Mouse (Mus musculus) MN1 (cell line): Measurements from ENCODE around the gene Tmem248.

Experiments used
- DNase-seq: peaks from one replicate; pipeline ENCODE4 v3.0.0-alpha.2; 2016; ENCODE audit warnings: low spot score

Gene Tmem248

DNA sequence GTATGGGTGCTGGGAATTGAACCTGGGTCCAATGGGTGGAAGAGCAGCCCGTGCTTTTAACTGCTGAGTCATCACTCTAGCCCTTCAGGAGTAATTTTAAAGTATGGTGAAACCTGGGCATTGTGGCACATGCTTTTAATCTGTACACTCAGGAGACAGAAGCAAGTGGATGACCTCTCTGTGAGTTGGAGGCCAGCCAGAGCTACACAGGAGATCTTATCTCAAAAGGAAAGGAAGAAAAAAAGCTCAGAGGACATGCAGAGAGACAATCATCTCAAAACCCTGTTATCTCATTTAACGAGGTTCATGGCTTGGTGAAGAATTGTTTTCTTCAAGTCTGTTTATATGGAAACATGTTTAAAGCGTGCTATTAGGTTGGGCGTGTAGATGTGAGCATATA is 12.9 kb upstream of the Tmem248 start:
- DNase-seq: peak; percentile 78

DNA sequence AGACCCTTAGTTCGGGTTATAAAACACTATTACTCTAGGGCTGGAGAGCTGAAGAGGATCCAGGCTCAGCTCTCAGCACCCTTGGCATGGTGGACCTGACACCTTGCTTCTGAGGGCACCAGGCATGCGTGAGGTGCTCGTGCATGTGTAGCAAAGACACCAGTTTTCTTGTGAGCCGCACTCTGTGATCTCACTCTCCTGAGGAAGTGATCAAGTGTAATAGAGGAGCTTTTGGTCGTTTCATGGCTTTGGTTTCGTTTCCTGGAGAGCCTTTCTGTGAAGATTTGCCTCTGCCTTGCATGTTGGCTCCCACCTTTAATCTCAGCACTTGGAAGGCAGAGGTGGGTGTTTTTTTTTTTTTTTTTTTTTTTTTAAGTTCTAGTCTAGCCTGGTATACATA is 12.3 kb upstream of the Tmem248 start:
- peak; percentile 20 for DNase-seq

DNA sequence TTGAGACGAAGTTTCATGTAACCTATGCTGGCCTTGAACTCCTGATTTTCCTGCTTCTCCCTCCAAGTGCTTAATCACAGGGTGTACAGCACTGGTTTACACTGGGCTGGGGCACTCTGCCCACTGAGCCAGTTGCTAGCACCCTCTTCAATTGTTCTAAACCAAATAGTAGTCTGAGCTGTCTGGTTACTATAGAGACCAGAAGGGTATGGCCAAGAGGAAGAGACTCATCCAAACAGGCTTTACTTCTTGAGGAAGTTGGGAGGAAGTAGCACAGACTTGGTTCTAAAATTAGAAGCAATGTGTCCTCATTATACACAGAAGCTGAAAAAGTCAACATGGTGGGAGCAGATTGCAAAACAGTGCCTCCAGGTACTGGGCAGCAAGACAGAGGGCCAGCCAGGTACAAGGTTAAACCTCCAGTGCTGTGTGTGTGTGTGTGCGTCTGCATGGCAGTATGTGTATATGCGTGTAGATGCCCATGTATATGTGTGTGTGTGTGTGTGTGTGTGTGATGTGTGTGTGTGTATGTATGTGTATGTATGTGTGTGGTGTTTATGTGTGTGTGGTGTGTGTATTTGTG is 11.3 kb upstream of the Tmem248 start:
- no peak for DNase-seq

DNA sequence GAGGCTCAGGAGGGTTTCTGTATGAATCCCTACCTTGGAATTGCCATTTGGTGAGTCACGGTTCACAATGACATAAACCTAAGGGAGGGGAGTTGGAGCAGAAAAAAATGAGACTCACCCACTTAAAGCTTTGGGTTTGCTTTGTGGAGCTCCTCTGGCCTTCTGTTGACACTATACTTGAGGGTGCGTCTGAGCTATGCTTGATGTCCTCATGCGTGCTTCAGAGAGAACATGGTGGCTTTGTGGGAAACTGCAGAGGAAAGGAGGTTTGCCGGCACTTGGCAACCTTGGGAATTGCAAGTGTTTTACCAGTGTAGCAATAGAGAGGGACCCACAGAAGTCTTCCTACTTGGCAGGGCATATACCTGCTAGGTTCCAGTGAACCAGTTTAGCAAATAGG is 9.6 kb upstream of the Tmem248 start:
- DNase-seq: no peak

DNA sequence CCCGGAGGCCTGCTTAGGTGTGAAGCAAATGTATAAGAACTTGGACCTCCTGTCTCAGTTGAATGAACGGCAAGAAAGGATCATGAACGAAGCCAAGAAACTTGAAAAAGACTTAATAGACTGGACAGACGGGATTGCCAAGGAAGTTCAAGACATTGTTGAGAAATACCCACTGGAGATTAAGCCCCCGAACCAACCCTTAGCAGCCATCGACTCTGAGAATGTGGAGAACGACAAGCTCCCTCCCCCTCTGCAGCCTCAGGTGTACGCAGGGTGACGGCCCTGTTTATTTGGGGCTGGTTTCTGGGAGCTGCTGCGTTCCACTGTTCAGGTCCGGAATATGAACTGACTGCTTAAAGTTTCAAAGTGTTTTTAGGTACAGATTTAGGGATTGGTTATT is 3.9 kb upstream of the Tmem248 start:
- no peak for DNase-seq

DNA sequence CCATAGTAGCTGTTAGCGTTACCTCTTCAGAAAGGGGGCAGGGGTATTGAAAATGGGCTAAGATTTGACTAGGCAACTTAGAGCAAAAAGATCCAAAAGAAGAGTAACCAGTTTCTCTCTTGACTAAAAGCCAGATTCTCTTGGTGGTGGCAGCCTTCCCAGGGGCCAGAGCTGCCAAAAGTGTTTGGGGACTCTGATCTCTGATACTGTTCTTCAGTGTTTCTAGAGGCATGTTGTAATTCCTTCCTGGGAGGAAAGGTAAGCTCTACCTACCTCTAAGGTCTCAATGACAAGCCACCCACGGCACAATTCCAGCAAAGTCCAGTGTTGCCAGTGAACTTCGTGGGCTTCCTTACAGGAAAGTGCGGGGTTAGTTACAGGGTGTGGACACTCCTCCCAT is 525 bp downstream of the Tmem248 start:
- no peak for DNase-seq

DNA sequence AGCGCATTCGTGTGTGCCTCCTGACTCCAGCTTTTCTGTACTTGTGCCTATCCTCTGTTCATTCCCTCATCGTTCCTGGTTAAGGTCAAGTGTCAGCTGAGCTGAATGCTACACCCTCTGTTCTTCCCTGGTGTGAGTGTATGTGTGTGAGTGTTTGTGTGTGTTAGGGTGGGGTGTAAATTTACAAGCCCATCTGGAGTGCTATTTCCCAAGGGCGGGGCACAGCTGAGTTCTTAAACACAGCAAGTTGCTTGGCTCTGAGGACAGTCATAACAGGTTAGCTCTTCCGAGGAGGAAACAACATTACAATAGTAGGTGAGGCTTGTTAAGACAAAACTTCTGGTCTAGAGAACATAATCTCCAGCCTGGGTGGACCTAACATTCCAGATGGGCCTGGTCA is 1.5 kb downstream of the Tmem248 start:
- no peak for DNase-seq

DNA sequence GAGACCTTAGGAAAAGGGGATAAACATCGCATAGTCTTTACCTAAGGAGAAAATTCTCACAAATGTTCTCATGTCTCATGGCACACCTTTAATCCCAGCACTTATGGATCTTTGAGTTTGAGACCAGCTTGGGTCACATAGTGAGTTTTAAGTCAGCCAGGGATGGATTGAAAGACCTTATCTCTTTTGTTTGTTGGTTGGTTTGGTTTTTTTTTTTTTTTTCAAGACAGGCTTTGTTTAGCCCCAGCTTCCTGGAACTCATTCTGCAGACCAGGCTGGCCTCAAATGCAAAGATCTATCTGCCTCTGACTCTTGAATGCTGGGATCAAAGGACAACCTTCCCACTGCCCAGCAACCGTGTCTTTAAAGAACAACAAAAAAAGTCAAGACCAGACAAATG is 4.4 kb downstream of the Tmem248 start:
- no peak for DNase-seq

DNA sequence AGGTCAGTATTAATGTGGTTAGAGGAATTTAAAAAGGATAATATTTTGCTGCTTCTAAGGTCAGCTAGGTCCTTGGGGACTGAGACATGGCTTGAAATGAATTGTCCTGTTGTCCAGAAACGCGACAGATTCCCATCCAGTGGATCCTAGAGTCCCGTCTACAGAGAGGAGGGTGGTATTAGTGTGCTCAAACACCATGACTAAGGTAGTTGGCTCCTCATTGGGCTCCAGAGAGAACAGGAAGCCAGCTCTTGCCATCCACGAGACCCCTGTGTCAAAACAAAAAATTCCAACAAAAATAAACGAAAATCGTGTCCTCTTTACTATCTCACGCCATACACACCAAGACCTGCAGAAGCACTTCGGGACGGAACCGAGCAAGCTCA is 4.9 kb downstream of the Tmem248 start:
- DNase-seq: peak; percentile 50

DNA sequence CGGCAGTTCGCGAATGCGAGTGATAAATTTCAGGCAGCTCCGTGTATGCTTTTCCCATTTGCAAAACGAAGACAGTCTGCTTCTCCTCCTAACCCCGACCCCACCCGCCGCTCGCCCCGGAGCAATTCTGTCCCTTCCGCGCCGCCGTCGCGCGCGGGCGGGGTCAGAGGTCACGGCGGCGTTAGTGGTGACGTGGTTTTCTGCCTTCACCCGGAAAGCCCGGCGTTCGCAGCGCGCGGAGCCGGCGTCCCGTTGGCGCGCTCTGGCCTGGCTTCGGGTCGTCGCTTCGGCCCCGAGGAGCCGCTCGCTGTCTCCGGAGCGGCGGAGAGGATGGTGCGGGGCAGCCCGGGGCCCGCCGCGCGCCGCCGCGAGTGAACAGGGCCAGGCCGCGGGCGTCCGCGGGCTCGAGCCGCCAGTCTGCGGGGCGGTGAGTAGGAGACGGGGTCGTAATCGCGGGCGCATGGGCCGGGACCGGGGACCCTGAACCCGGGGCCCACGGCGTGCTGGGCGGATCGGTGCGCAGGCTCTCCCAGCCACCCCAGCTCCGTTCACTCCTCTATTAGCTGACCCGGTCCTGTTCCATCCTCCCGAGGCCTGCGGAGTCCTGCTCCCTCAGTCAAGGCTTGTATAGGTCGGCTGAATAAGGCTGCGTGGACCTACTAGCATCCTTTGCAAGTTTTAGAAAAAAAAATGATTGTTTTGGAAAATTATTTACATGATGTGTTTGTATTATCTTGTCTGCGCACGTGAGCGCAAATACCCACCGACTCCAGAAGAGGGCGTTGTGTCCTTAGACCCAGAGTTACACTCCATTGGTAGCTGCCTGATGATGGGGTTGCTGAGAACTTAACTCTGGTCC is 5.5 kb downstream of the Tmem248 start:
- DNase-seq: peak; percentile 94

DNA sequence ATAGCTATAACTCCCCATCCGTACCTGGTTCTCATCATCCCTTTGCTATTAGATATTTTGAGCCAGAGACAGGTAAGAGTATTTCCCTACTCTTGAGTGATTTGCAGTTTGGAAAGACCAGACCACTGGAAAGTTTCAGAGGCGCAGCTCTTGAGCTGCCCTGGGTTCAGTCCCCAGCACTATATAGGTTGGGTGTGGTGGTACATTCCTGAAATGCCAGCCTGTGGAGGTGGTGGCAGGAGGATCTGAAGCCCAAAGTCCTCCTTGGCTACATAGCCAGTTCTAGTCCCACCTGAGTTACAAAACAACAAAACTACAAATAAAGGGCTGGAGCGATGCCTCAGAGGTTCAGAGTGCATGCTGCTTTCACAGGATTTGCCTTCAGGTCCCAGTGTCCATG is 9.9 kb downstream of the Tmem248 start:
- no peak for DNase-seq

DNA sequence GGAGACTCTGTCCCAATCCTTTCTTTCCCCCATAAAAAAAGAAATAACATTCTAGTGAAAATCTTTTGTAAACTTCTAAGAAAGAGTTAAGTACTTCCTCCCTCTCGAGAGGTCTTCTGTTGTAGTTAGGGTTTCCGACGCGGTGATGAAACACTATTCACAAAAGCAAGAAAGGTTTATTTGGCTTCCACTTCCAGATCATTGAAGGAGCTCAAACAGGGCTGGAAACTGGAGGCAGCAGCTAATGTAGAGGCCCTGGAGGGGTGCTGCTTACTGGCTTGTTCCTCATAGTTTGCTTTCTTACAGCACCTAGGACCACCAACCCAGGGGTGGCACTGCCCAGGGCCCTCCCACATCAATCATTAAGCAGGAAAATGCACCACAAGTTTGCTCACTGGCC is 11.2 kb downstream of the Tmem248 start:
- no peak for DNase-seq

DNA sequence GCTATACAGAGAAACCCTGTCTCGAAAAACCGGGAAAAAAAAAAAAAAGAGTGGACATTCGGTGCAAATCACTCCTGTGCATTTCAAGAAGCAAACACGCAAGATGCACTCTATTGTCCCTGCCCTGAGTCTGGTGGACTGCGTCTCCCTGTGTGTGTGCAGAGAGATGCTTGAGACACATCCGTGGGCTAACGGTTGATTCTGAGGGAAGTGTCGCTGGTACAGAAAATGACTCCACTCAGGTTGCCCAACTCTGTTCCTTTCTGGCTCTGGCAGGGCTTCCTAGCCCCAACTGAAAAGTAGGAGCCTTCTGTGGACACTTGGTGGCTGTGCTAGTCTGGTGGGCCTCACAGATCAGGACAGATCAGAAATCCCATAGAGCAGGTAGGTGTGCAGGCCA is 19.4 kb downstream of the Tmem248 start:
- DNase-seq: no peak

DNA sequence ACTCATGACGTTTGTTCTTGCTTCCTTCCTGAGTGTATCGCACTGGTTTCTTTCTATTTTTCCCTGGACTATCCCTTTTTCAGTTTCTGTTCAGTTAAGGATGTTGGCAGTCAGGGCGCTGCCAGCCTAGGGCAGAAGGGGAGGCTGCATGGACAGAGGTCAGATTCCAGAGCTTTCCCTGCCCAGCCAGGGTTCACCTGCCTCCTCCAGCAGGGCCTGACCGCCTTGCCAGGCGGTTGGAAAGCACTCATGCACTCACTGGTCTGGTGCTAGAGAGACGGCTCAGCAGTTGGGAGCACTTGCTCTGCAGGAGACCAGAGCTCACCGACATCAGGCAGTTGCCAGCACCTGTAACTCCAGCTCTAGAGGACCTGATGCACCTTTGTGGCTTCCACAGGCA is 22.4 kb downstream of the Tmem248 start:
- DNase-seq: no peak

DNA sequence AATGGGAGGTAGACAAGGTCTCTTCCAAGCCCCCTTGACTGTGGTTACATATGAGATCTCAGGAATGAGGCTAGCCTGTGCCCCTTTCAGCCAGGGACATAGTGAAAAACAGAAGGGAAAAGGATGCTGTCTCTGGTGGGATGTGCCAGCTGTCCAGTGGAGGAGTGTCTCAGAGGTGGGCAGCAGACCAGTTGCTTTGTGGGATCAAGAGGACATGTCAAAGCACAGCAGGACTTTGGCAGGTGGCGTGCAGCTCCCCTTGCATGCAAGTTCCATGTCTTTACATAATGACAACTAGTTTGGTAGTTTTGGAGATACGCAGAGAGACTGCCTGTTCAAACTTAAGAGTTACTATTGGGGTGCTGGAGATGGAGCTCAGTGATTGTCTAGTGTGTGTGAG is 23.0 kb downstream of the Tmem248 start:
- no peak for DNase-seq

DNA sequence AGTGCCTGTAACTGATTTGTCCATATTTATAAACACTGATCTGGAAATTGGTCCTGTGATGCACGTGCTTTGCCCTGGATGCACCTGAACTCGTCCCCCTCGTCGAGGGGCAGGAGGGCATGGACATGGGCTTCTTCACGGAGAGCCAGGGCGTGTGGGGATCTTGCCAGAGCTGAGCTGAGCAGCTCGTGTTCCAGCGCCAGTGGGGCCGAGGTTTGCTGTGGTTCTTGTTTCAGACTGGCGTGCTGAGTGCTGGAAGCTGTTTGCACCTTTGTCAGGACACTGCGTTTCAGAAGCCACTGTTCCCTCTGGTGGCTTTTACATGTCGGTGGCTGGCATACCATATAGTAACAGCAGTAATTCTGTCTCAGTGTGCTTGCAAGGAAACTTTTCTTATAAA is 24.5 kb downstream of the Tmem248 start:
- no peak for DNase-seq

DNA sequence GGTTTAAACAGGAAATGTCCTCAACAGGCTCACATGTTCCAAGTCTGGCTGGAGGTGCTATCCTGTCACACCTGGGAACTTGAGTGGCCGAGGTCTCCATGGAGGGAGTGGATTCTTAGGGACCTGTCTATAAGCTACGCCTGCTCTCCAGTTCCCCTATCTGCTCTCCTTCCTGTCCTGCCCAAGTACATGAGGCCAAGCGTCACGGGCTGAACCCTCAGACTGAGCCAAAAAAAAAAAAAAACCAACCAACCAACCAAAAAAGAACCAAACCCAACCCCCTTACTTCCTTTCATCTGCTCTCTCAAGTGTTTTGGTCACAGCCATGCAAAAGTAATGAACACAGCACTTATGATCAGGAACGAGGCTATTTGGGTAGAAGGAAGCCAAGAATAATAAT is 30.9 kb downstream of the Tmem248 start:
- DNase-seq: no peak

DNA sequence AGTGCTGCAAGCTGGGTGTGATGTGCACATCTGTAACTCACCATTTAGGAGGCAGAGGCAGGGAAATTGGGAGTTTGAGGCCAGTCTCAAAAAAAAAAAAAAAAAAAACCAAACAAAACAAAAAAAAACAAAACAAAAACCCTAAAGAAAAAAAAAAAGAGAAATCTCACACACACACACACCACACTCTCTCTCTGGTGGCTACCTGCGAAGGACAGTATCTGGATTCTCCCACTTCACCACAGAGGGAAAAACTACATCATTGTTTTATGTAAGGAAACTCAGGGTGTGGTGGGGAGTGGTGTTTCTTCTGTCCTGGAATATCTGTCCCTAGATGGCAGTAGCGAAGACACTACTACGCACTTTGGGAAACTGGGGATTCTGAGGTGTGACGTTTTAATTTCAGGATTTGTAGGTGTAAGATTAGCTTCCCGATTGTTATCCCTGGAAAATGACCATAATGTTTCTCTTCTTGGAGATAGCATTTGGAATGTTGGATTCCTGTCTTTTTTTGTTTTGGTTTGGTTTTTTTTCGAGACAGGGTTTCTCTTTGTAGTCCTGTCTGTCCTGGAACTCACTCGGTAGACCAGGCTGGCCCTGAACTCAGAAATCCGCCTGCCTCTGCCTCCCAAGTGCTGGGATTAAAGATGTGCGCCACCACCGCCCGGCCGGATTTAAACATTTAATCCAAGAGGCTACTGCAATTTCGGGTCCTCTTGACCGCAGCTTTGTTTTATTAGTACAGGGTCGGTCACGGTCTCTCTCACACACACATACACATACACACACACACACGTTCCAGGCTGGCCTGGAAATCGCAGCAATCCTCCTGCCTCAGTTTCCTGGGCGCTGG is 37.5 kb downstream of the Tmem248 start:
- DNase-seq: peak; percentile 87

DNA sequence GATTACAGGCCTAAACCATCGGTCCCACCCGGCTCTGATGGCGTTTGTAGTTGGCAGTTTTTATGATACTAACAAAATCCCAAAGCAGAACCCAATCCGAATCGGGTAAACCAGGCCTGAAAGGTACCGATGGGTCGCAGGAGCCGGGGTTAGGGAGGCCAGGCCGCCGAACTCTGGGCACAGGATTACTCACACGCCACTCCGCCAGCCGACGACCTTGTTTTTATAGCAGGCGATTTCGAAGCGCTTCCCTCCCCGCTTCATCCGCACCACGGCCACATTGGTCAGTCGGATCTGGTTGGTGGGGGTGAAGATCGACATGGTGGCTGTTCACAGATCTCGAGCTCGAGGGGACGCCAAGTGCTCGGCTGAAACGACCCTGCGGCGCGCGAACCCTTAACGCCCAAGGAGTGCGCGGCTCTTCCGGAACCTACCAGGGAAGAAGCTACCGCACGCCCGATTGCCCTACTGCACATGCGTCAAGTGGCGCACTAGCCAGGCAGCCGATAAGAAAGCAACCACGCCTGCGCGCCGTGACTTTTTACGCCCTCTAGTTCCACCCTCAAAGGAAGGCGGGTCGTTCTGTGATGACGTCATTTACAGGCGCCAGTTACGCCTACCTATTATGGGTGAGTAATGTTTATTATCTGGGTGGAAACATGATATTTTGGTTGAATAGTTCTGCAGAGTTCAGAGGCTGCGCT is 38.3 kb downstream of the Tmem248 start, which contains the start of the genes Sbds and Tyw1:
TSS of gene Sbds (minus strand) at position 514 of the 704 bp plus-strand sequence.
TSS of gene Tyw1 (plus strand) at position 603 of the 704 bp plus-strand sequence.
- peak; percentile 99 for DNase-seq

DNA sequence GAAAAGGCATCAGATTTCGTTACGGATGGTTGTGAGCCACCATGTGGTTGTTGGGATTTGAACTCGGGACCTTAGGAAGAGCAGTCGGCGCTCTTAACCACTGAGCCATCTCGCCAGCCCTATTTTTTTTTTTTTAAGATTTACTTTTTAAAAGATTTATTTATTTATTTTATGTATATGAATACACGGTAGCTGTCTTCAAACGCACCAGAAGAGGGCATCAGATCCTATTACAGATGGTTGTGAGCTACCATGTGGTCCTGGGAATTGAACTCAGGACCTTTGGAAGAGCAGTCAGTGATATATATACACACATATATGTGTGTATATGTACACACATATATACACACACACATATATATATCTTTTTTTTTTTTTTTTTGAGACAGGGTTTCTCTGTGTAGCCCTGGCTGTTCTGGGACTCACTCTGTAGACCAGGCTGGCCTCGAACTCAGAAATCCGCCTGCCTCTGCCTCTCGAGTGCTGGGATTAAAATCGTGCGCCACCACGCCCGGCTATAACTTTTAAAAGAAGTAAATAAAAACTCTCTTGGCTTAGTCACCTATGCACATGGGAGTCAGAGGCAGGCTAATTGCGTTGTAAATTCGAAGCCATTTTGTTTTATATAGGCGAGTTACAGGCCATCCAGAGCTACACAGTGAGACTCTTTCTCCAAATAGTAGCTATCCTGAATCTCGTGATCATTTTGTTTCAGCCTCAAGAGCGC is 39.1 kb downstream of the Tmem248 start:
- DNase-seq: peak; percentile 60

DNA sequence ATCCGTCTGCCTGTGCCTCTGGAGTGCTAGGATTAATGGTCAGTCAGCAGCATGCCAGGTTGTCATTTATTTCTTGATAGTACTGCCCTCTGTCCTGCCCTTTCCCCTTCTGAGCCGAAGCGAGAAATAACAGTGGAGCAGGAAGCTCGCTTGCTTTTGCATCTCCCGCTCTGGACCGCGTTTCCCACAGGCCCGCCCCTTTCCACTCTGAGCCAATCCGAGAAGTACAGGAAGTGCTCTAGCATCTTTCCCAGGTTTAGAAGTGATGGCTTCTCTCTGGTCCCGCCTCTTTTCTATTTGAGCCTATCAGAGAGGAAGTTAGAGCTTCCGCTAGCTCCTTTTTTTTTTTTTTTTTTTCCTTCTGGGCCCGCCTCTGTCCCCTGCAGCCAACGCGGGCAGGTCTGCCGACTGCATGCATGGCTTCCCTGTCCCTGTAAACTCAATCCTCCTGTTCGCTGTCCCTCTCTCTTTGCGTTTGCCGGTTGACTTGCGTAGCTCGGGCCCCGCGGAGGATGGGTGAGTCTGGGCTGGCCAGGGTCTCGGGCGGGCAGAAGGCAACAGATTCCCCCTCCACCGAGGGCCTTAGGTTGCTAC is 39.9 kb downstream of the Tmem248 start:
- peak; percentile 99 for DNase-seq
